Mouse (Mus musculus): ENCODE measurements at regions not wholly inside any gene's neighbourhood (a gene's known extent, or its start where the extent isn't known, plus 50 kb on each side); places are given as distances from the start of the nearest gene placed in this dataset.

DNA sequence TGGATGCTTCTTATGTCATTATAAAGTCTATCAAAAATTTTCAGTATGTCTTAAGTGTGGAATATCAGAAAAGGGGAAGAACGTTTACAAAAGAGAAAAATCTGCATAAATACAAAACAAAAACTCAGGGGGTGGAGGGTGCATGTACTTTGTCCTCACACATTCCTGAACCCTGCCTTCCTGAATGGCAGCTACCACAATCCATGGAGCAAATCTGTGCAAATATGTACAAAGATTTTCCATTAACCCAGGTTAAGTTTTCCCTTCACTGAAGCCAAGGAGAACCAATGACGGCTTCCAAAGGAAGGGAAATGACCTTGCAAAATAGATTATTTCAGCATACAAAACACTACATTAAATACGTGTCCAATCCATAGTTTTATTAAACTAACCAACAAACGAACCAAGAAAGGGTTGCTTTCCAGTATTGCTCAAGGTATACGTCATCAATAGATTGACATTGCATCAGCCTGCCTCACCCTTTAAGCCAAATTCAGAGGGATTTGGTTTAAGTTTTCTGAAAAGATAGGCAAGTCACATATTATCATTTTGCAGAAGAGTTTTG lies 61.4 kb upstream of the 4933415F23Rik start:
- H3K27me3 ChIP-seq (ENCODE audit: insufficient read depth, low read length) = no peaks in the 10 kb centered on the region
- 79% methylated on average over 5 of the region's 5 CpGs for whole genome bisulfite sequencing
- ATAC-seq (ENCODE audit: low FRiP score, low TSS enrichment) = no peak
- no peak overlapping the region for H3K27ac ChIP-seq (ENCODE audit: low read length)
- H3K9ac ChIP-seq (replicated peaks; ENCODE audit: low read length) = no peak overlapping the region
- no peaks in the 10 kb centered on the region for H3K9me3 ChIP-seq (ENCODE audit: low read length)
- H3K4me1 ChIP-seq (ENCODE audit: insufficient read depth, low read length) = no peaks in the 10 kb centered on the region
- no peak overlapping the region for H3K4me3 ChIP-seq (ENCODE audit: low read length)
- no peaks in the 10 kb centered on the region for H3K36me3 ChIP-seq (ENCODE audit: insufficient read depth, low read length)
- H3K4me2 ChIP-seq (replicated peaks; ENCODE audit: low read depth, low read length) = no peak overlapping the region

DNA sequence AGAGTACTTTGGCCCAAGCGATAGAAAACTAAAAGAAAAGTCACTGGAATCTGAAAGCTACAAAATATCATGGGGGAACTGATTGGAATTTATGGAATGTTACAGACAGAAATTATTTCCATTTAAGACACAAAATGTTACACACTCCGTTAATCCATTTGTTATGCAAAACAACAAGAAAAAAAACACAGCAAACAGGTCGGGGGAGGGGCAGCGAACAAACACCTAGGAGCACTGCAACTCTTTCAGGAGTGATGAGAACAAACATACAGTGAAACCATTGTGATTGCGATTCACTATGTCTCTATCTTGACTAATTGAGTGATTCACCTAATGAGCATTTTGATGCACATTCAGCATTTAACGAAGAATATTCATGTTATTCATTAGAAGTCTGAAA lies 60.7 kb upstream of the 4933415F23Rik start:
- 84% methylated on average over 6 of the region's 6 CpGs for WGBS
- Histone ChIP-seq H3K9ac (replicated peaks; ENCODE audit: low read length) (no peak overlapping the region), H3K27me3 (ENCODE audit: insufficient read depth, low read length) (no peaks in the 10 kb centered on the region), H3K4me1 (ENCODE audit: insufficient read depth, low read length) (no peaks in the 10 kb centered on the region), H3K27ac (ENCODE audit: low read length) (no peak overlapping the region), H3K9me3 (ENCODE audit: low read length) (no peaks in the 10 kb centered on the region), H3K4me3 (ENCODE audit: low read length) (no peak overlapping the region), H3K4me2 (replicated peaks; ENCODE audit: low read depth, low read length) (no peak overlapping the region), H3K36me3 (ENCODE audit: insufficient read depth, low read length) (no peaks in the 10 kb centered on the region)
- no peak for ATAC-seq (ENCODE audit: low FRiP score, low TSS enrichment)

MicroRNA genes in the stretch of these regions (microRNA counts, 519-probe panel; counts per million panel counts)
- 4,019 counts per million, percentile 89 among the panel's probes with 10 or more counts for microRNA mmu-miR-30a
- microRNA mmu-miR-30c = 4,679 counts per million, percentile 94 among the panel's probes with 10 or more counts

Small RNAs in the stretch of these regions (microRNA-seq; reads per million reads assigned to microRNA genes)
- 19,251 reads per million, percentile 97 among the genes with 10 or more reads in this experiment for gene Mir30a
- gene Mir30c-2 = 91.7 reads per million, percentile 54 among the genes with 10 or more reads in this experiment

Data from kidney, embryonic 16.5 days (tissue).